Mouse (Mus musculus): ENCODE results near the gene Agbl1.
"Not testable (repeated sequence)": the region's sequence is repeated elsewhere in the genome, so short reads cannot be mapped to it uniquely, and the experiment has no call there.

Agbl1 gene

DNA sequence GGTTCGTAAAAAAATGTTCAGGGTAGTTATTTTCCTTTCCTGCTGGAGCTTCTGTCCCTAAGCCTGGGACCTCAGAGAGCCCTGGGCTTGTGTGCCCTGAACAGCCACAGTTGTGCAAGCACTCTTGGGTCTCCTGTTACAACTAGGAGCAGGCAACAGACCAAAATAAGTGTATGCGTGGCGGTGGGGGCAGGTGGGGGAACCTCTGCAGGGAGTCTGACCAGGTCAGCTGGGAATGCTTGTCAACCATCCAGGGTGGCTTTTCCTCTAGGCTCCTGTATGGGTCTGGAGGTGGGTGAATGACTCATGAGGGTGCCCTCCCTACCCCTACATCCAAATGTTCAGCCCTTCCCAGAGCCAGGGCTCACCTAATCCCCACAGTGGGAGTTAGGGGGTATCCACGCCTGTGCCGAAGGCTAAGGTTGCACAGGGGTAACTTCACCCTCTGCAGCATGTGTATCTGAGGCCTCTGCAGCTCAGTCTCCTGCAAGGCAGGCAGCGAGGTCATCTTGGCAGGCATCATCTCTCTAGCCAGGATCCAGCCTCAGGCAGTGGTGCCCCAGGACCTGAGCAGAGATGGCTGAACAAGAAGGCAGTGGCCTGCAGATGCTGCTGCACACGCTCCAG lies at the start of gene Agbl1:
TSS of gene Agbl1 (plus strand) at position 577 of the 627 bp plus-strand sequence.
- in situ Hi-C loops (cut with MboI; ENCODE audit: low sequenced_read_pairs), result no loop called here

DNA sequence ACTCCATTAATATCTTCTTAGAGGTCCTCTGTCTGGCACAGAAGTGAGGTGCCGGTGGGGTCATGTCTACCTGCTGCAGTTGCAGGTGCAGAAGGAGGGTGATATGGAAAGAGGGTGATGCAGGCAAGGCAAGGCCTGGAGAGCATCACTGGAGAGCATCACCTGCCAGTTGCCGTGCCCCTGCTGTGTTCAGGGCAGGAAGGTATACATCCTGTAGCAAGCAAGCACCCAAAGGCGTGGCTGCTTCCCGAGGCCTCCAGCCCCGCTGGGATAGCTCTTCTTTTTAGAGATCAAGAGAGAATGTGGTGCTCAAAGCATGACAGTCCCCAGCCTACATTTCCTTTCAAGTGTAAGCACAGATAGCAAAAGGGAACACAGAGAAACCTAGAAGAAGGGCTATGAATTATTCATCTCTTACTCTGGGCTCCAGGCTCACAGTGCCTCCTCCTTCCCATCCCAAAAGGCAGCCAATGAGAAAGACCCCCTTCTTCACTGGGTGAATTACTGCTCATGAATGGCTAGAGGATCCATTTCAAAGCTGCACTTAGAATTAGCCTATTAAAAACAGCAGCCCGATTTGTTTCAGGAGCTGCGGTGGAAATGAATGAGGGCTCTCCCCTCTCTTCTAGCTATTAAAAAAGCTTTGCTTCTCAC lies 44.6 kb upstream of the Agbl1 start:
- in situ Hi-C loops (cut with MboI; ENCODE audit: low sequenced_read_pairs), result no loop called here

GRCm38 (mm10) chr7:76185681-76186121 lies 44.0 kb upstream of the Agbl1 start:
- in situ Hi-C loops (cut with MboI; ENCODE audit: low sequenced_read_pairs), result no loop called here

- in situ Hi-C loops (cut with MboI; ENCODE audit: low sequenced_read_pairs), result no loop called here
Observed at GRCm38 (mm10) chr7:76218546-76218945, 11.1 kb upstream of the Agbl1 start.

DNA sequence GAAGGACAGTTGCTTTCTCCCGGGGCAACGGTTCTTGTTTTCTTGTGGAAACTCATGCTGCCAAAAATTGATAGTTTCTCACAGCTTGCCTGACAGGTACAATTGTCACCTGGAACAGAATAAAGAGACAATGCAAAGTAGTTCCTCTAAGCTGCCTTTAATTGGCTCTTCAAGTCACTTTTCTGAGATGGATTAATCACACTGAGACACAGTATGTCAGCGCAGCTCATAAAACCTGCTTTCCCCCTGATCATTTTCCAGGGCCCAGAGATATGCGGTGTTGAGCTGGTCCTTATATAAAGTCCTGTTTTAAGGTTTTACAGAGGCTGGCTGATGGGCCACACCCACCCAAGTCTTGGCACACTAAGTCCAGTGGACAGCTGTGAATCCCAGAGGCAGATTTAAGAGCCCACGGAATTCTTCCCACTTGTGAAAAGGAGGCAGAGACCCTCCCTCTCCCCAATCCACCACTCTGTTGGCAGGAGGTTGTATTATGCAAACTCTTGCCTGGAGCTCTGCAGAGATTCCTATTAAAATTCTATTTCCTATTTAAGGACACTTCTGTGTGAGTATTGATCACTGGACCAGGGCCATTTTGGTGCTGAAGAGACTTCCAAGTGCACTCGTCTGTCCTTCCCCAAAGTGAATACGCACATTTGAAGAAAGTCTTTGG lies 9.8 kb upstream of the Agbl1 start:
- in situ Hi-C loops (cut with MboI; ENCODE audit: low sequenced_read_pairs), result no loop called here

- in situ Hi-C loops (cut with MboI; ENCODE audit: low sequenced_read_pairs), result no loop called here
Observed at GRCm38 (mm10) chr7:76222691-76223090, 7.0 kb upstream of the Agbl1 start.

DNA sequence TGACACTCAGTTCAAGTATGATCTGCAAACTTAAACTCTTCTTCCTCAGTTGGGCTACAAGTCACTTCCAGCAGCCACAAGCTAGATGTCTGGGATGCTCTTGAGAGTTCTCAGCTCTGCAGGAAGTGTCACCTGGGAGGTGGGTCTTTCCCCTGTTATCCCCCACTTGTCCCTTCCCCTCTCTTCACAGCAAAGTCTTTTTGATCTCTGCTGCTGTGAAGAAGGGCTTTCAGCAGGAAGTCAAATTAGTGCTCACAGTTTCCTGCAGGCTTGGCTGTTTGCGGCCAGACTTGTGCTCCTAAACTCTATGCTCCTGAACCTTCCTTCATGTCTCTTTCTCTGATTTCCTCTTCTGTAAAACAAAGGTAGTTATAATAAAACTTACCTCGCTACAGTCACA lies 806 bp upstream of the Agbl1 start:
- in situ Hi-C loops (cut with MboI; ENCODE audit: low sequenced_read_pairs), result no loop called here

- in situ Hi-C loops (cut with MboI; ENCODE audit: low sequenced_read_pairs), result no loop called here
Observed at GRCm38 (mm10) chr7:76234321-76234720, 4.6 kb downstream of the Agbl1 start.

DNA sequence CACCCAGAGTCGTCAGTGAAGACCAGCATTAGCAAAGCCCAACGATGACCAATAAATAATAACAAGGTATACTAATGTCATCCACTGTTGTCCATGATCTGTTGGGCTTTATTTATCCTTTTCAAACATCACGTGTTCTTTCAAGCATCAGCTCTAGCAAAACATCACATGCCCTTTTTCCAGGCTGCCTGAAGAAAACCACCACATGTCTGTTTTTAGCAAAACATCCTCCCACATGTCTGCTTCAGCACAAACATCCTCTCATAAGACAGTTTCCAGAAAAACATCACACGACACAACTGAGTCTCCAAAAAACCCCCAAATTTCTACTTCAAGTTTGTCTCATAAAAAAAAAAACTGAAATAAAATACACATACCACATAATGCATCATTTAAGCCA lies 7.8 kb downstream of the Agbl1 start:
- in situ Hi-C loops (cut with MboI; ENCODE audit: low sequenced_read_pairs), result no loop called here

GRCm38 (mm10) chr7:76244839-76245238 lies 15.2 kb downstream of the Agbl1 start:
- in situ Hi-C loops (cut with MboI; ENCODE audit: low sequenced_read_pairs), result not testable (repeated sequence)

DNA sequence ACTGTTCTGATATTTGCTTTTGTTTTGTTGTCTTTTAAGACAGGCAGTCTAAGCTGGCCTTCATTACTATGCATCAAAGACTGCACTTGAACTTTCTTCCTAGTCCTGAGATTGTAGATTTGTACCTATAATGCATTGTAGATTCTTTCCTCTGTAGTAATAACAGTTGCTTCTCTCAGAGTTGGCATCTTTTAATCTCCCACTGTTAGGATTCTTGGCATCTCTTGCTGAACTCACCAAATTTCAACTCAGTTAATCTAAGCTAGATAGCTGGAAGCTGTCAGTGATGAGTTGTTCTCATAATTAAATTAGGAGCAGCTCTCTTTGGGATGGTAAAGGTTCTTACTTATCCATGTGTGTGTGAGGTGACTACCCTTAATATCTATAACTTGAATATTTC lies 45.4 kb downstream of the Agbl1 start:
- in situ Hi-C loops (cut with MboI; ENCODE audit: low sequenced_read_pairs), result no loop called here

DNA sequence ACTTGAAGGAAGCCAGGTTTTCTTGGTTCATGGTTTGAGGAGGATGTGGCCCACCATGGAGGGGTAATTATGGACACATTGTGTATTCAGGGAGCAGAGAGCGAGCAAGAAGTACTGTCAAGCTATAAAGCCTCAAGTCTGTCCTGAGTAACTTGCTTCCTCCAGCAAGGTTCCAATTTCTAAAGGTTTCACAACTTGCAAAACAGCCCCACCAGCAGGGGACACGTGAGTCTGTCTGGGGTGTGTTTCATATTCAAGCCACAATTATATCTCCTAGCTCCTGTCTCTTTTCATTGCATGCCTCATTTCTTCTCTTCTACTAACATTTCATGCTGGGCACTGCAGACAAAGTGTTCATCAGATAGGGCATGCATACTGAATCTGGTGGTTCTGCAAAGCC lies 53.1 kb downstream of the Agbl1 start:
- in situ Hi-C loops (cut with MboI; ENCODE audit: low sequenced_read_pairs), result no loop called here

DNA sequence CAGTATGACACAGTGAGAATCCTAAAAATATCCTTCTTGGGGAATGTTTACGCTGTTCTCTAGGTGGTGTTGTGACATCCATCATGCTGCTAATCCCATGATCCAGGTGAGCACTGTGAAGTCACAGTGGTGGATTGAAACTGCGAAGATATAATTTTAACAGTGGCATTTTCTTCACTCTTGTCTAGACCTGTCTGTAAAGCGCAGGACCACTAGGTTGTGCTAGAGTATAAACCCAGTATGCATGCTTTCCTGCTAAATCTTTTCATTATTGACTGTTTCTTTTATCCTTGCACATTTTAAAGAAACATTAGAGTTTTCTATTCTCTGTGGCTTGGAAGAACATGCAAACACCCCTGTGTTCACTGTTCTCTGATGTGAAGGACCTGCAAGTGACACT lies 57.8 kb downstream of the Agbl1 start:
- in situ Hi-C loops (cut with MboI; ENCODE audit: low sequenced_read_pairs), result no loop called here

DNA sequence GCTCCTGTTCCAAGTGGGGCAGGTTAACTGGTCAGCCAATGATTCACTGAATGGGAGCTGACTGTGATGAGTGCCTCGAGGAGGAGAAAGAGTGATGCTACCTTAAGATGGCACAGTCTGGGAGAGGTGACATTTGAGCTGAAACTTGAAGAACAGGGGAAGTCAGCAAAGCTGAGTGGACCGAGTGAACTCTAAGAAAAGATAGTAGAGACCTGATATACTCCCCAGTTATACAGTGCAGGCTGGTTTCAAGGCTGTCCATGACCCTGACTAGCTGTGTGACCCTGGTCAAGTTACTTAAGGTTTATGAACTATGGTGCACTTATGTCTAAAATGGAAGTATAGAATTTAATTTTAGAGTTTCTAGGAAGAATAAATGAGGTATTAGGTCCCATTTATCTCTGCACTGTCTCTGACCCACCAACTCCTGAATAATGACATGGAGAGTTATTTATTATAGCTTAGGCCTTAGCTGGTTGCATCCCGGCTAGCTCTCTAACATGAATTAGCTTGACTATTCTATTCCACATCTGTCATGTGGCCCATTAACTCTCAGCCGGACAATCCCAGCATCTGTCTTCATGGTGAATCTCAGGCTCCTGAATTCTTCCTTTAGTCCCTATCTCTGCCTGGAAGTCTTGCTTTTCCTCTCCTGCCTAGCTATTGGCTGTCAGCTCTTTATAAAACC lies 92.3 kb downstream of the Agbl1 start:
- in situ Hi-C loops (cut with MboI; ENCODE audit: low sequenced_read_pairs), result no loop called here

GRCm38 (mm10) chr7:76326091-76326490 lies 96.4 kb downstream of the Agbl1 start:
- in situ Hi-C loops (cut with MboI; ENCODE audit: low sequenced_read_pairs), result no loop called here

GRCm38 (mm10) chr7:76339308-76339707 lies 109.6 kb downstream of the Agbl1 start:
- in situ Hi-C loops (cut with MboI; ENCODE audit: low sequenced_read_pairs), result no loop called here

- in situ Hi-C loops (cut with MboI; ENCODE audit: low sequenced_read_pairs), result no loop called here
Observed at GRCm38 (mm10) chr7:76341601-76342000, 111.9 kb downstream of the Agbl1 start.

DNA sequence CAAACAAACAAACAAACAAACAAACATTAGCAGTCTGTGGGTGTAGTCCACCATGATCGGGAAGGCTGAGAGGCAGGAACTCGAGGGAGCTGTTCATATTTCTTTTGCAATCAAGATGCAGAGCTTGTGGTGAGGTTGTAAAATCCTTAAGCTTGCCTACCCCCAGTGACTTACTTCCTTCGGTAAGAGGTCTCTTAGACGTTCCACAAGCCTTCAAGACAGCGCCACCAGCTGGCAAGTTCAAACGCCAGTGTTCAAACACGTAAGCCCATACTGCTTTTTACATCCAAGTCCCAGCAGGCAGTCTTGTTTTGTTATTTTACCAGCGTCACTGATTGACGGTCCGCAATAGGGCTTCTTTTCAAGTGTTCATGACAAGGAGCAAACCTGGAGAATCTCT lies 123.8 kb downstream of the Agbl1 start:
- in situ Hi-C loops (cut with MboI; ENCODE audit: low sequenced_read_pairs), result loop anchor here (25.0 kb wide), 1 partner anchor 441 kb away; no protein-coding TSS in a partner anchor

GRCm38 (mm10) chr7:76354510-76354909 lies 124.8 kb downstream of the Agbl1 start:
- in situ Hi-C loops (cut with MboI; ENCODE audit: low sequenced_read_pairs), result loop anchor here (25.0 kb wide), 1 partner anchor 442 kb away; no protein-coding TSS in a partner anchor

GRCm38 (mm10) chr7:76371269-76371668 lies 141.6 kb downstream of the Agbl1 start:
- in situ Hi-C loops (cut with MboI; ENCODE audit: low sequenced_read_pairs), result loop anchor here (25.0 kb wide), 1 partner anchor 459 kb away; no protein-coding TSS in a partner anchor

- in situ Hi-C loops (cut with MboI; ENCODE audit: low sequenced_read_pairs), result no loop called here
Observed at GRCm38 (mm10) chr7:76379493-76379892, 149.8 kb downstream of the Agbl1 start.
